Mouse (Mus musculus) B cell, adult 2 months (primary cell): ENCODE measurements around the gene Ccdc34.
A peak's percentile ranks its signal among the peaks of the same experiment; 100 is the strongest.

Source experiments
- DNase-seq, 2 experiments: peaks; one replicate each; pipeline ENCODE4 v3.0.0; 2022

Ccdc34 gene

DNA sequence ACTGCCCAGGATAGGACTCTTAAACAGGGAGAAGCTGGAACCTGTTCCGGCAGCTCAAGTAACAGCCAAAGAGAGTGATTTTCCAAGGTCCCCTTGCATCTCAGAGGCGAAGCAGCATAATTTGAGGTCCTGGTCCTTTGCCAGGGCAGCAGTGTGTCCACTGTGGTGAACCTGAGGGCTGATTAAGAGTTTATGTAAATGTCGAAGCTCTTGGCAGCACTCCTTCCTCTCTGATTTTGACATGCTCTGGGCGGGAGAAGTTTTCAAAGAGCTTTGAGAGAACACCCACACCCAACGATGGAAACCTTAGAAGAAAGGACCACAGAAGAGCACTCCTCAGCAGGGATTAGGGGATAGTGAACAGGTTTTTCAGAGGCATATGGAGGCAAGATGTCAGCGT, 164.6 kb downstream of the Ccdc34 start:
- DNase-seq, result no peak

GRCm38 (mm10) chr2:110182795-110183486, 165.3 kb downstream of the Ccdc34 start:
- DNase-seq, result no peak

GRCm38 (mm10) chr2:110184071-110184470, 166.5 kb downstream of the Ccdc34 start:
- DNase-seq, result no peak

DNA sequence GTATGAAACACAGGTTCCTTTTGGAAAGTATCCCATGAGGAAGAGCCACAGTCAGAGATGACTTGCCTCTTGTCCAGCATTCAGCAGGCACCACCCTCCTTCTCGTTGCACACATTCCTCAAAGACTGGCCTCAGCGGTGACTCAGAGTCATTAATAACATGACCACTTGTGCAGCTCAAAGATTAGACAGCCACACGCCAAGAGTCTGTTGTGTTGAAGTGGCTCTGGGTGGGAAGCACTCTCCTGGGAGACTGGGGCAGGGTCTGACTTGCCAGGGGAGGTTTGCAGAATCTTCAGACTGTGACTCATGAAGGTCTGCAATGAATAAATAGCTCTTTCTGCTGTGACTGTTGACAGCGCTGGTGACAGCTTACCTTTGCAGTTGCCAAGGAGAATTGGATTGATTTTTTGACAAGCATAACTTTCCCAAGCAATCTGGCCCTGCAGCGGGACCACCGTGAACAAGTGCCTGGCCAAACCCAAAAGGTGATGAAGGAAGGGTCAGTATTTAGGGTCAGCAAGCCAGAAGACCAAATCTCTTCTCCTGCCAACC, 168.9 kb downstream of the Ccdc34 start:
- no peak for DNase-seq

DNA sequence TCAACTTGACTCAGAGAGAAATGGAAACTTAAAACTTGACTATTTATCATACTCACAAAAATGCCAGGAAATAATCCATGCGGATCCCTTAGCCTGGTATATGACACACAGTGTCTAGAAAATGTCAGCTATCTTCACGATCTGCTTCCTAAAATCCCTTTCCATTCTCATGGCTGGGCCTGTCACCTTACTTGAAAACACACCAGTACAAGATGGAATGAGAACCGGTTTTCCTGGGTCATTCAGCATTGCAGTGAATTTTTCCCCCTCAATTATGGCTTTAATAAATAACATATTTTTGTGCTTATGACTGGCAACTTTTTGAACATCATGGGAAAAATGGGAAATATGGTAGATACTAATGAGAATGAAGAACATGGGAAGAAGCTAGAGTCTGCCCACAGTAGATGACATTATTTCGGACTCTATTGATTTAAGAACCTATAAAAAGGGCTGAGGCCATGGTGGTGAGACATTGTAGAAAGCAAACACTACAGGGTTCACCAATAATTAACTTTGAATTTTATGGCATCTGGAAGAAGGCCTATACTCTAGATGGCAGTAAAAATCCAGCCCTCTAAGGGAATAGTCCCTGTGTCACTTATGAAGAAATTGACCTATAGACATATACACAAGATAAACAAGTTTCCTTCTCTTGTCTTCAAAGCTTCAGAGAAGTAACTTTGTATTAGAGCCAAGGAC, 171.2 kb downstream of the Ccdc34 start:
- DNase-seq, result no peak

DNA sequence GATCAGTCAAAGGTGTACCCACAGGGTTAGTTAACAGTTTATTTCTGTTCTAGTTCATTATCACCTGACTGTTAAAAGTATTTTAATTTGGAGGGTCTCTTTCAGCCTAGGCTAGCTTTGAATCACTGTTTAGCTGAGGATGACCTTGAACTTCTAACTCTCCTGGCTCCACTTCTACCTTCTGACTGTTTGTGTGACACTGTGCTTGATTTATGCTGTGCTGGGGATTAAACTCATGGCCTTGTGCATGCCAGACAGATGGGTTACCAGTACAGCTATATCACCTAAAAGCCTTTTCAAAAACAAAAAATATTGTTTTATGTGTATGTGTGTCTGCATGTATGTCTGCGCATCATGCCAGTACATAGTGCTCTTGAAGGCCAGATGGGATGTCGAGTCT, 172.8 kb downstream of the Ccdc34 start:
- no peak for DNase-seq

- no peak for DNase-seq
Measured at GRCm38 (mm10) chr2:110191186-110191690, 173.6 kb downstream of the Ccdc34 start.

DNA sequence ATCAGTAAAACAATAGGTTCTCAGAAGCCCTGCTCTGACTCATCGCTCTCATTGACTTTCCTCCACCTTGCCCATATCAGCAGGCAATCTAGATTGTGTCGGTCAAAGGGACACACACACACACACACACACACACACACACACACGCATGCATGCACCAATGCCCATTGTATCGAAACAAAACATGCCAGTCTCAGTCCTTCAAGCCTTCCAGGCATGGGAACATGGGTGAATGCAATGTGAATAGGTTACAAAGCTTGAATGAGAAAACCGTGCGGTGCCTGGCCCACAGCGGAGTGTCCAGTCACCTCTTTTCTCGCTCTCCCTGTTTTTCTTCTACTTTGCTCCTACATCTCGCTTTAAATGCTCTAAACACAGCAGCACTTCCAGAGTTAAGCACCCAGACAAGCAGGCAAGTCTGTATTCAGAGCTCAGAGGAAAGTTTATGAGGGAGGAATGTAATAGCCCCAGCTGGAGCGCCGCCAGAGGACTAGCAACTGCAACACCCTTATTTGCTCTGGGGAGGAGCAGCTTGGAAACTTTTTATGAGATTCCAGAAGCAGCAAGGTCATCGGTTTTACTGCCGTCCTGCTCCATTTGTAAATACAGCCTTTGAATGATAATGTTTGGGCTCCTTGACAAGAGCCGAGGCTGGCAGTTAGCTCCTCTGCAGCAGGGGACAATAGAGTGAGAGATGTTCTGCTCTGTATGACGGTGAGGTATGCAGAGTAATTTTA, 174.5 kb downstream of the Ccdc34 start:
- DNase-seq, result no peak

- no peak for DNase-seq
Measured at GRCm38 (mm10) chr2:110192702-110193312, 175.2 kb downstream of the Ccdc34 start.

GRCm38 (mm10) chr2:110196551-110196950, 178.9 kb downstream of the Ccdc34 start:
- DNase-seq, result no peak

GRCm38 (mm10) chr2:110199648-110200047, 182.0 kb downstream of the Ccdc34 start:
- no peak for DNase-seq

DNA sequence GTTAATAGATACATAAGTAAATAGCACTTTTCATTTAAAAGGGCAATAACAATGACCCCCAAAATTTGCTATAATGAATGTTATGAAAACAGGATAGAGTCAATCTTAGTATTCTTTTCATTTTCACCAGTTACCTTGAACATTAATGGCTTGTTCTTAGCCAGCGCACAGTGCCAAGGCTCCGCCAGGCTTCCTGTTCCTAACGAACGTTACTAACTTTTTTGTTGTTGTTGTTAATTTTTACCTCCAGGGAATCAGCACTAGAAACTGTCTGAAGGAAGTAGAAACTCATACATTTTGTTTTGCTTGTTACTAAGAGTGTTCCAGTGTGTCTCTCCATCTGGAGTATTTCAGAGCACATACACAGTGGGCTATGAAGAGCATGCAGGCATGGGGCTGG, 184.2 kb downstream of the Ccdc34 start:
- DNase-seq, result no peak

DNA sequence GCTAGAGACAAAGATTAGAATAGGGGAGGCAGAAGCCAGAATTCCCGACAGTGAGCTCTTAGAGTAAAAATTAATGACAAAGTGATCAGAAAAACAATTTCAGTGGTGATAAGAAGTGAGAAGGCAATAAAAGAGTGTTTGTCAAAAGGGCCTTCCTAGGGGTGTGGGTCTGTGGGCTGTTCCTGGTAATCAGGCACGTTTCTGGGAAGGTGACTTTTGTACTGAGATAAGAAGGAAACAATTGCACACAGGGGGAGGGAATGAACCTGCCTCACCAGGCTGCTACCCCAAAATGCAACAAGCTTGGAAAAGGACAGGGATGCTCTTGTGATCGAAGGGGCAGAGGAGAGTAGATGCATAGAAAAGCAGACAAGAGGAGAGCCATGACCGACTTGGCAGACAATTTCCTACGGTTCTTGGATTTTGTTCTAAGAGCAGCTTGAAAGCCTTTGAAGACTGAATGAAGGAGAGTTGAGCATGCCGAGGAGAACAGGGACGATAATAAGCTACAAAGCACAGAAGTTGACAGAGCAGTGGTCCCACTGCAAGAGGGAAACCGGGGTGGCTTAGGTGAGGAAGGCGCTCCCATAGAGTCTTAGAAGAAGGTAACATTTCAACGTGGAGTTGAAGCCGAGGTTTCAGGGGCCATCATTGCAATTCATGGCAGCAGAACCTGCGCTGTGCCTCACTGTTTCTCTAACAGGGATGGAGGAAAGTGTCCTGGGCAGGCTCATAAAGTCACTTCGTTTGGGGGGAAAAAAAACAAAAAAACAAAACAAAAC, 185.3 kb downstream of the Ccdc34 start:
- no peak for DNase-seq

DNA sequence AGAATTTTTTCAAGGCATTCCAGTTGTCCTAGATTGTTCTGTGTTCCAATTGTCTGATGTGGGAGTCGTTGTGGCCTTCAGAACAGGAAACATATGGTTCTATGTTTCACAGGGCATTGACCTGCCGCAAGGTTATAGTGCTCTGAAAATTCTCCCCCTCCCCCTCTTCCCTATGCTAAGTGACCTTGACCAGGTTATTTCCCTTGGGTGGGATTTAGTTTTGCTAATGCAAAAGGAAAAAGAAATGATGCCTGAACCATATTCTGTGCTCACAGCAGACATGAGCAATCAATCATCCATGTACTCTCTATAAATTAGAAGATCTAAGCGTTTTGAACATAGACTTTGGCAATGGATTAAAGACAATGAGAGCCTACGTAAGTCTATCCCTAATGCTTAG, 186.6 kb downstream of the Ccdc34 start:
- no peak for DNase-seq

DNA sequence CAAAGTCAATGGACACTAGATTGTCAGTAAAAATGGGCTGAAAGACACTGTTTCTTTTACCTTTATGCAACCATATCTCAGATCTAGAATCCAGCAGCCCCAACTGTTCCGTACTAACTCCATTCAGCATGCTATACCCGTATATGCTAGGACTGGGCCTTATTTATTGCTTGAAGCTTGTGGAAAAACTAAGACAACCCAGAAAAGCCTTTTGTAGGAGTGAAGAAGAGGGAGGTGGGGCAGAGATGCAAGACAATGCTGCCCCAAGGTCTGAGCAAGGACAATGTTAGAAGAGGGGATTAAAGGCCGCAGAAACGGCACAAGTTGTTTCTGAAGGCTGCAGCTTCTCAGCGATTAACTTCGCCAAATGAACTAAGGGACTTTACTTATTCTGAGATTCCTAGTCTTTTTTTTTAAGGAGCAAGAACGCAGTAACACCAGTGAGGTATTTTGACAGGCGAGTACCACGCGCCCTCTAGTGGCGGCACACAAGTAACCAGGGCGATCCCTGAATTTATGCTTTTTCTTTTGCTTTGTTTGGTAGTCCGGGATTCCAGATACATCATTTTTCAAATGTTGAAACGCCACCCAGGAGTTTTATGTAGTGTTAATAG, 187.2 kb downstream of the Ccdc34 start:
- DNase-seq, result peak; percentile 39 to 43

GRCm38 (mm10) chr2:110210508-110211496, 193.2 kb downstream of the Ccdc34 start:
- DNase-seq, result no peak

DNA sequence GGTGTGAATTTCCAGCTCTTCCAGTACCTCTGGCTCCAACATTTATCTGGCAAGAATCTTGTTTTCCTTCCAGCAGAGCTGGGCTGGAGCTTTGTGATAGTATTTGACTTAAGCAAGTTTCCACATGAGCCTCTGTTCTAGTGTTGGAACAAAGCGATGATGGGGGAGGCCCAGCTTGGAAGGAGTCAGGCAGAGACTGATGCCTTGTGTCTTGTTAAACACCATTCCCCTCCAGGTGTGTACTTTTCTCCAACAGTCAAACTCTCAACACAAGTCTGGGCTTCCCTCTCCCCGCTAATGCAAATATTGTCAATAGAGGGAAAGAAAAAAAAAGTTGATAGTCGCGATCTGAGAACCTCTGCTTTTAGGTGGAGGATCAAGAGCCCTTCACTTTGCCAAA, 196.7 kb downstream of the Ccdc34 start:
- no peak for DNase-seq

GRCm38 (mm10) chr2:110214991-110215684, 197.5 kb downstream of the Ccdc34 start:
- DNase-seq, result no peak

DNA sequence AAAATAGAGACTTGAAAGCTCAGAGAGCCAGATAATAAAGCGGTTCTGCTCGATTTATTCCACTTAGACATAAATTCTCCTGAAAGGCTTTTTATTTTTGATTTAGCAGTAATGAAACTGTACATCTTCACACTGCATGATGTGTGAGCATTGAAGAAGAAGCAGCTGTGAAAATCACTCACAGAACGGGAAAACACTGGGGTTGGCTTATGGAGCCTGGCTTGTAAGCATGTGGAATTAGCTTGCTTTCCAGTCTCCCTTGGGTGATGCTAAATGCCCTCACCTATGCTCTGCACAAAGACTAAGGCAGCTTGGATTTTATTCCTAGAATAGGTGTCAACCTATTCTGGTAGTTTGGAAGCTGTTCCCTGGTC, 198.1 kb downstream of the Ccdc34 start:
- DNase-seq, result no peak

GRCm38 (mm10) chr2:110220492-110220891, 202.9 kb downstream of the Ccdc34 start:
- no peak for DNase-seq
